Mouse (Mus musculus): ENCODE measurements at regions not wholly inside any gene's neighbourhood (a gene's known extent, or its start where the extent isn't known, plus 50 kb on each side); places are given as distances from the start of the nearest gene placed in this dataset.

GRCm38 (mm10) chr16:31583627-31584026 is 79.6 kb upstream of the Dlg1 start:
- no peak for TF ChIP-seq CTCF (IDR thresholded peaks at IDR 0.05; ENCODE audit: control insufficient read depth, insufficient read depth, low read length)
- no peak for TF ChIP-seq POLR2A (IDR thresholded peaks at IDR 0.05; ENCODE audit: borderline replicate concordance, control insufficient read depth, low read depth, low read length)
- no peak overlapping the region for H3K4me3 ChIP-seq (replicated peaks; ENCODE audit: control insufficient read depth, low read depth, low read length)
- H3K4me1 ChIP-seq (ENCODE audit: control insufficient read depth, insufficient read depth, low read length): no peaks in the 10 kb centered on the region
- no peak overlapping the region for H3K27ac ChIP-seq (ENCODE audit: control insufficient read depth, insufficient read depth, low read depth, low read length, poor library complexity)
- WGBS: 85% methylated on average over 2 of the region's 2 CpGs

GRCm38 (mm10) chr16:31584216-31584823 is 78.9 kb upstream of the Dlg1 start:
- Histone ChIP-seq H3K27ac (ENCODE audit: control insufficient read depth, insufficient read depth, low read depth, low read length, poor library complexity) (no peak overlapping the region), H3K4me3 (replicated peaks; ENCODE audit: control insufficient read depth, low read depth, low read length) (no peak overlapping the region), H3K4me1 (ENCODE audit: control insufficient read depth, insufficient read depth, low read length) (no peaks in the 10 kb centered on the region)
- TF ChIP-seq CTCF (IDR thresholded peaks at IDR 0.05; ENCODE audit: control insufficient read depth, insufficient read depth, low read length): no peak
- TF ChIP-seq POLR2A (IDR thresholded peaks at IDR 0.05; ENCODE audit: borderline replicate concordance, control insufficient read depth, low read depth, low read length): no peak
- WGBS: 72% methylated on average over 4 of the region's 4 CpGs

GRCm38 (mm10) chr16:31587036-31587435 is 76.2 kb upstream of the Dlg1 start:
- Histone ChIP-seq H3K4me3 (replicated peaks; ENCODE audit: control insufficient read depth, low read depth, low read length) (no peak overlapping the region), H3K27ac (ENCODE audit: control insufficient read depth, insufficient read depth, low read depth, low read length, poor library complexity) (no peak overlapping the region), H3K4me1 (ENCODE audit: control insufficient read depth, insufficient read depth, low read length) (no peaks in the 10 kb centered on the region)
- TF ChIP-seq POLR2A (IDR thresholded peaks at IDR 0.05; ENCODE audit: borderline replicate concordance, control insufficient read depth, low read depth, low read length): no peak
- WGBS: 61% methylated on average over 1 of the region's 1 CpGs

DNA sequence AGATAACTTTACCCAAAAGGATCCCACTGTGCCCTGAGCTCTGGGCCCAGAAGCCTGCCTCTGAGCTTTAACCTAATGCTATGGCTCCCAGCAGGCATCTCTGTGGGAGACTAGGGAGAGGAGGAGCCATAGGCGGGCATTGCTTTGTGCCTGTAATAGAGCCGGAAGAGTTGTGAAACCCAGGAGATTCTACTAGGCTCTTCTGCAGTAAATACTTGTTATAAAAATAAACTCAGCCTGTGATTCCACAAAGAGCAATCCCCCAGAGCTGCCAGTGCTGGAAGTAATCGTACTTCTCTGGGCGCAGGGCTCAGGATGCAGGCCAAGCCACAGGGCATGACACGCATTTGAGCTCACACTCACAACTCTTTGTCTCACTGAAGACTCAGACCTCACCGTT is 73.7 kb upstream of the Dlg1 start:
- WGBS: 70% methylated on average over 6 of the region's 6 CpGs
- no peak for TF ChIP-seq POLR2A (IDR thresholded peaks at IDR 0.05; ENCODE audit: borderline replicate concordance, control insufficient read depth, low read depth, low read length)
- no peak for TF ChIP-seq CTCF (IDR thresholded peaks at IDR 0.05; ENCODE audit: control insufficient read depth, insufficient read depth, low read length)

DNA sequence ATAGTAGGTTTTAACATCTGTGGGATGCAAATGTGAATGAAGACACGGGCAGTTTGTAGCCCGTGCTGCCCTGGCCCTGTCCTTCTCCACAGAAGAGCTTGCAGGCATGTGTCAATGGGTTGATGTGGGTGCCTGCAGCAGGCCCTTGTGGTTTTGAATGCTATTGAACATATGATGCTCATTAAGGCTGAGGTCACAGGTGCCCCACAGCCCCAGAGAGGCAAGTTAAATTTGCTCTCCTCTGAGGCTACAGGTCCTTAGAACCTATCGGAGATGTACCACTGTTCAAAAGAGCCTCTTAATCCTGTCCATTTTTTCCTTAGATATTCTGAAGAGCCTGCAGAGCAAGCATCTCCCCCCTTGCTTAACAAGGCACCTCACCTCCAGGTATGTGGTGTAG is 71.7 kb upstream of the Dlg1 start:
- H3K4me3 ChIP-seq (replicated peaks; ENCODE audit: control insufficient read depth, low read depth, low read length): no peak overlapping the region
- WGBS: 79% methylated on average over 3 of the region's 3 CpGs
- TF ChIP-seq POLR2A (IDR thresholded peaks at IDR 0.05; ENCODE audit: borderline replicate concordance, control insufficient read depth, low read depth, low read length) (no peak), CTCF (IDR thresholded peaks at IDR 0.05; ENCODE audit: control insufficient read depth, insufficient read depth, low read length) (no peak)
- no peaks in the 10 kb centered on the region; the same call in 1 of the 2 replicates for H3K4me1 ChIP-seq (ENCODE audit: control insufficient read depth, insufficient read depth, low read length)
- no peak overlapping the region for H3K27ac ChIP-seq (ENCODE audit: control insufficient read depth, insufficient read depth, low read depth, low read length, poor library complexity)

More for the DNA sequence above, 73.7 kb upstream of the Dlg1 start:
- Histone ChIP-seq H3K4me3 (replicated peaks; ENCODE audit: control insufficient read depth, low read depth, low read length) (no peak overlapping the region), H3K27ac (ENCODE audit: control insufficient read depth, insufficient read depth, low read depth, low read length, poor library complexity) (no peak overlapping the region), H3K4me1 (ENCODE audit: control insufficient read depth, insufficient read depth, low read length) (no peaks in the 10 kb centered on the region; the same call in 1 of the 2 replicates)

DNA sequence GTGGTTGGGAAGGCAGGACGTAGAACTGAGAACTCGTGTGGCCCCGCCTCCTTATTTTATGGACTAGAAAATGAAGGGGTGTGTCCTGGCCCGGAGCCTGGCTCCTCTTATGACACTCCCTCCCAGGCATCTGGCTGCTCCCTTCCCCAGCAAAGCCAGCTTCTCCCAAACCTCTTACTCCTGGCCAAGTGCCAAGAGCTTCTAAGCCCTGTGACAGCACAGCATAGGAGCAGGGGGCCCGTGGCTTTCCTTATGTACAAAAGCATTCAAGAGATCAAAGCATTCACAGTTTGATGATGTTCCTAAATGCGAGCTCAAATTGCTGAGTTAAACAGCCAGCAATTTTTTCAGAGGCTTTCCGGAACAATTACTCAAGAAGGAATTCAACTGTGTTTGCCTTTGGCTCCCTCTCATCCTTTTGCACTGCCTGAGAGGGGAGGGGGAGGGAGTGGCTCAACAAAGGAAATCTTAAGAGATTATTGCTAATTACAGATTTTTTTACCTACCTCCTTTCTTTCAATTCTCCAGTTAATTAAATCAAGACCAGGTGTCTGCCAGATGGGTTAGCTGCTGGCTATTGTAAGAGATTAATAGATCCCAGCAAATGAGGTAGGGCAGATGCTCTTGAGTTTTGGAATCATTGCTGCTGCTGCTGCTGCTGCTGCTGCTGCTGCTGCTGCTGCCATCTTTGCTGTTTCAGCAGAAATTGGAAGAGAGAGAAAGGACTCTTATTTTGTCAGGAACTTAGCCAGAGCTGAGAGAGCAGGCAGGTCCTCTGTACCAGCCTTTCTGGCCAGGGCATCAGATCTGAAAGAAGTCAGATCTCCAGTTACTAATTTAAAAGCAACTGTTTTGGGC is 71.0 kb upstream of the Dlg1 start:
- H3K4me1 ChIP-seq (ENCODE audit: control insufficient read depth, insufficient read depth, low read length): no peaks in the 10 kb centered on the region; the same call in none of the 2 replicates
- TF ChIP-seq POLR2A (IDR thresholded peaks at IDR 0.05; ENCODE audit: borderline replicate concordance, control insufficient read depth, low read depth, low read length): no peak
- TF ChIP-seq CTCF (IDR thresholded peaks at IDR 0.05; ENCODE audit: control insufficient read depth, insufficient read depth, low read length): no peak
- WGBS: 15% methylated on average over 7 of the region's 7 CpGs
- H3K4me3 ChIP-seq (replicated peaks; ENCODE audit: control insufficient read depth, low read depth, low read length): no peak overlapping the region
- H3K27ac ChIP-seq (ENCODE audit: control insufficient read depth, insufficient read depth, low read depth, low read length, poor library complexity): no peak overlapping the region

DNA sequence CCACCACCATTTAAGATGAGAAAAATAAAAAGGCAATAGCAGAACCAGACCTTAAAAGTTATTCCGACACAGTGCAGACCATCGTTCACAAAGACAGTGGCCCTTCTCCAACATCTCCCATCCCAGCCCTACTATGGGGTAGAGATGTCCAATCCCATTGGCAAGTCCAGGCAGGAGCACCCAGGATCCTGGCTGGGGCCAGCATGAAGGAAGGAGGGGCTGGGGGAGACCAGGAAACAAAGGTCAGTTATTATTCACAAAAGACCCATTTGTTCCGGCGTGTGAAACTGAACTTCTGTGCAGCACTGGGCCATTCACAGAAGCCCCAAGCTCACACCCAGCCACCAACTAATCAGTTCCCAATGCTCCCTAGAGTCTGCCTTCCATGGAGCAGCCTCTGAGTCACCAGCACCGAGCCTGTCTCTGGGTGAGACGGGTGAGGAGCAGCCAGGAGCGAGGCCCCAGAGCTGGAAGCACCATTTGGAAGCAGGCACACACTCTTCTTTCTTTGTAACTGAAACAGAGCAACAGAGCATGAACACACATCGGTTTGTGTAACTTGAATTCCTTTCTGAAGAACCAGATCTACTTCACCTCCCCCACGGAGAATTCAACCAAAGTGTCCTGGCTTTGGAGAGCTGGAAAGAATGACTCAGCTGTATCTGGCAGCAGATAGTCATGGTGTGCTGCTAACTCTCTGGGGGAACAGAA is 70.1 kb upstream of the Dlg1 start:
- H3K27ac ChIP-seq (ENCODE audit: control insufficient read depth, insufficient read depth, low read depth, low read length, poor library complexity): no peak overlapping the region
- WGBS: 75% methylated on average over 9 of the region's 9 CpGs
- no peaks in the 10 kb centered on the region; the same call in none of the 2 replicates for H3K4me1 ChIP-seq (ENCODE audit: control insufficient read depth, insufficient read depth, low read length)
- H3K4me3 ChIP-seq (replicated peaks; ENCODE audit: control insufficient read depth, low read depth, low read length): no peak overlapping the region
- TF ChIP-seq POLR2A (IDR thresholded peaks at IDR 0.05; ENCODE audit: borderline replicate concordance, control insufficient read depth, low read depth, low read length) (no peak), CTCF (IDR thresholded peaks at IDR 0.05; ENCODE audit: control insufficient read depth, insufficient read depth, low read length) (no peak)

DNA sequence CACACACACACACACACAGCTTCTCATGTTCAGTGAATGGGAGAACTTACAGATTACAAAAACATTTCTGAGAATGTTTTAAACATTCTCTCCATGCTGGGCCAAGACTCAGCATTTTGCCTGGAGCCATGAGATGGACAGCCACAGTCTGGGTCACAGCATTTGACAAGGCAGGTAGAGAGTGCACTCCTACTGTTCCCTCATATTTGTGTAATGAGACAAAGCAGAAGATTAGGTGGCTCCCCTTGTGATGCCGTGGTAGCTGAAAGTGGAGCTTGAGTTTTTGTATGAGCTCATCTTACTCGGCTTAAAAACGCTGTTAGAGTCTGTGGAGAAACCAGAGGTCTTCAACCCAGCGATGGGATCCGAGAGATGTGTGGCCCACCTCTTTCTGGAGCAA is 65.3 kb upstream of the Dlg1 start:
- H3K27ac ChIP-seq (ENCODE audit: control insufficient read depth, insufficient read depth, low read depth, low read length, poor library complexity): peak overlapping the region; percentile 6
- WGBS: 54% methylated on average over 5 of the region's 5 CpGs
- no peak for TF ChIP-seq CTCF (IDR thresholded peaks at IDR 0.05; ENCODE audit: control insufficient read depth, insufficient read depth, low read length)
- TF ChIP-seq POLR2A (IDR thresholded peaks at IDR 0.05; ENCODE audit: borderline replicate concordance, control insufficient read depth, low read depth, low read length): no peak
- H3K4me1 ChIP-seq (ENCODE audit: control insufficient read depth, insufficient read depth, low read length): peaks cover 2% of the 10 kb centered on the region
- no peak overlapping the region for H3K4me3 ChIP-seq (replicated peaks; ENCODE audit: control insufficient read depth, low read depth, low read length)

All from bone marrow, adult 2 months (tissue).